Mouse (Mus musculus) left cerebral cortex, postnatal 36 days (tissue): ENCODE measurements around the gene Psen1. TPM values are rescaled to one million over a fixed set of nuclear protein-coding genes. Genes with fewer than 3 reads are reported as not detected.

Source experiments
- DNase-seq, 2 experiments: peaks; one replicate each; pipeline ENCODE4 v3.0.0; 2021 to 2022; ENCODE audit warnings: low spot score in 2 of 2, mixed read lengths in 1 of 2
- intact Hi-C: fragments of 180-260 bp; cut with DNase I; formaldehyde crosslinking; loops from one replicate; pipeline ENCODE4 v1.15.1; 2025
- total RNA-seq, 2 experiments: library from RNA; stranded (reverse); gene quantifications; 2 replicates each; pipeline ENCODE4 v1.2.3; 2021

The Psen1 gene
- total RNA-seq, 2 experiments from 2014 or later = 62.9 to 63.5 TPM

GRCm38 (mm10) chr12:83719431-83719830, 31.5 kb downstream of the Psen1 start:
- intact Hi-C loops = loop anchor here (10.0 kb wide), 1 partner anchor 215 kb away; no protein-coding TSS in a partner anchor
- no peak for DNase-seq

DNA sequence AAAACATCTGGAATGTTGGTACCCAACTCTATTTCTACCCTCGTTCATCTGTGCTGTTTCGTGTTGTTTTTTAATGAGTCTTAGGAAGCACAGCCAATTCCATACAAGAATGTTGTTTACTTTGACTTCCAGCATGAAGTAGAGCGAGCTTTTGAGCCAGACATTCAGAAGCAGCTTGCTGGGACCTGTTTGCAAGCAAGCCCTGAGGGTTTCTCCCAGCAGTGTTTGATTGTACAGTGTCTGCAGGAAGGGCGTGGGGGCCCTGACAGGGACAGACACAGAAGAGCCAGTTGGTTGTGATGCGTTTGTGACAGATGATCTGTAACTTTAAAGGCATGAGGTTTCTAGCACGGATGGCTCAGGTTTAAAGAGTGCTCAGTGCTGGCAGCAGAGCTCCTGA, 33.3 kb downstream of the Psen1 start:
- intact Hi-C loops = no loop called here
- no peak for DNase-seq

GRCm38 (mm10) chr12:83723037-83723436, 35.1 kb downstream of the Psen1 start:
- no peak for DNase-seq
- intact Hi-C loops = no loop called here

GRCm38 (mm10) chr12:83726510-83727308, 38.8 kb downstream of the Psen1 start:
- DNase-seq = no peak
- intact Hi-C loops = no loop called here

DNA sequence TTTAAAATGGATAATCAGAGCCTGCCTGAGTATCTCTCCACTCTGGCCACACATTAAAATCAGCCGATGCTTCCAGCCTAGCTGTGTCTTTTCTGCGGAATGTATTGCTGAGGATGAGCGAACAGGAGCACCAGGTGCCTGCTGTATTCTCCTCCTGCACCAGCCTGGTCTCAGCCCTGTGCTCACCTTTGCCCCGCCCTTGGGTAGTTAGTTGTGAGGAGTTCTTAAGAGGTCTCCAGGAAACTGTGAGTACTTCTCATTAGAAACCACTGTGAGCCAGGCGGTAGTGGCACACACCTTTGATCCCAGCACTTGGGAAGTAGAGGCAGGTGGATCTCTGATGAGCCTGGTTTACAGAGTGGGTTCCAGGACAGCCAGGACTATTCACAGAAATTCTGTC, 44.3 kb downstream of the Psen1 start:
- intact Hi-C loops = no loop called here
- DNase-seq = no peak

- DNase-seq = no peak
- intact Hi-C loops = no loop called here
Observed at GRCm38 (mm10) chr12:83734047-83734446, 46.1 kb downstream of the Psen1 start.

DNA sequence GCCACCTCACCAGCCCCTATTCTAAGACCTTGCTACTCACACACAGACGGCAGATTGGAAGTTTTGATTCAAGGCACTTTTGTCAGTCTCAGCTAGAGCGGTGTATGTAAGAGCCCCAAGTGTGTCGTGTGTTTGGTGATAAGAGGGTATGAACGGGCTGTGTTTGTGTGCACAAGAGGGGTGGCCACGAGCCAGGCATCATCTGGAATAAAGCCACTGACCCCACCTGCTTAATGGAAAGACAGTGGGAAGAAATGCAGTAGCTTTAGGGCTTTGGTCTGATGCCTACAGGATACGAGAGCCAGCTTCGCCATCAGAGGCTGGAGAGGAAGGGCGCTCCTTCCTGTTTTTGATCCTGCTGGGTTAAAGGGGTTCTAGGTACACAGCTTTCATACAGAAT, 48.3 kb downstream of the Psen1 start:
- intact Hi-C loops = no loop called here
- no peak for DNase-seq

- no peak for DNase-seq
- intact Hi-C loops = no loop called here
Observed at GRCm38 (mm10) chr12:83738651-83739050, 50.7 kb downstream of the Psen1 start.

DNA sequence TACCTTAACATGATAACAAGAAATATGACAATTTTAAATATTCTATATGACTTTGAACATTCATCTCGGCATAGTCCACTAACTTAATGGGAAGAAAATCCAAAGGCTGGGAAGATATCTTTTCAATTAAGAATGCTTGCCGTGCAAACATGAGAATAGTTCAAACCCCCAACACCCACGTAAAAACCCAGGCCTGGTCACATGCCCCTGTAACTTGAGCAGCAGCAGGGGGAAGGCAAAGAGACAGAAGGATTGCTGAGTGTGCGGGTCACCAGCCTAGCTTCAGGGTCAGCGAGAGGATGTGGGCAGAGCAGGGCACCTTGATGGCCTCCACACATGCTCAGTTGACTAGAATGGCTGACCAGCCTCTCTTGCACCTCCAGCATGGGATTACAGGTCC, 53.8 kb downstream of the Psen1 start:
- DNase-seq = no peak
- intact Hi-C loops = no loop called here

GRCm38 (mm10) chr12:83742834-83743233, 54.9 kb downstream of the Psen1 start:
- intact Hi-C loops = no loop called here
- DNase-seq = no peak

GRCm38 (mm10) chr12:83743712-83744111, 55.8 kb downstream of the Psen1 start:
- intact Hi-C loops = no loop called here

DNA sequence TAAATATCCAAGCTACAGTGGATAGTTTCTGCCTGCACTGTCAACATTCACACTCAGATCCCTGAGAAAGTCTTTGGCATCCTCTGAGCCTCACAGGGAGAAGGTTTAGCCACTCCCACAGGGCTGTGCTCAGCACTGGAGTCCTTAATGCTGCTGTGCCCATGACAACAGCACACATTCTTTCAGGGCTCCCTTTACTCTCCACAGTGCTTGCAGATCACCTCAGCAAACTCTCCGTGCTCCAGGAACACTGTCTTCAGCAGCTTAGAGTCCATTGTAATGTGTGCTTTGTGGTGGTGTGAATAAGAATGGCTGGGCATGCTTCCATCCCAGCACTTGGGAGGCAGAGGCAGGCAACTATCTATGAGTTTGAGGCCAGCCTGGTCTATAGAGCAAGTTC, 61.2 kb downstream of the Psen1 start:
- intact Hi-C loops = no loop called here
- DNase-seq = no peak

More at GRCm38 (mm10) chr12:83743712-83744111, 55.8 kb downstream of the Psen1 start:
- no peak for DNase-seq

DNA sequence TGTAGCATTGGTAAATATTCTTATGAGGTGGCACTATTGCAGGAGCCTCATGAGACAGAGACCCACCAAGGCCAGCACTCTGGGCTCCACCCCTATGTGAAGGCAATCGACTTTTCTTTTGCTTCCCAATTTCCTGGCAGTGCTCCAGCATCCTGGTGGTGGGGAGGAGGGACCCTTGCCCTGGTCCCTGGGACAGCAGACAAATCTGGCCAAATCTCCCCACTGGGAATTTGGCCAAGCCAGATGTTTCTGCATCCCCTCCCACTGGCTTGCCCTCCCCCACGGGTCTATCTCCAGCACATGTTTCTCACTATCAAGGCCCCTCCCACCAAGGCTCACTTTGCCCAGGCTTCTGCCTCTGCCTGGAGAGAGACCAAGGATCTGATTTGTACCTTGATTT, 64.5 kb downstream of the Psen1 start:
- intact Hi-C loops = no loop called here
- DNase-seq = no peak

DNA sequence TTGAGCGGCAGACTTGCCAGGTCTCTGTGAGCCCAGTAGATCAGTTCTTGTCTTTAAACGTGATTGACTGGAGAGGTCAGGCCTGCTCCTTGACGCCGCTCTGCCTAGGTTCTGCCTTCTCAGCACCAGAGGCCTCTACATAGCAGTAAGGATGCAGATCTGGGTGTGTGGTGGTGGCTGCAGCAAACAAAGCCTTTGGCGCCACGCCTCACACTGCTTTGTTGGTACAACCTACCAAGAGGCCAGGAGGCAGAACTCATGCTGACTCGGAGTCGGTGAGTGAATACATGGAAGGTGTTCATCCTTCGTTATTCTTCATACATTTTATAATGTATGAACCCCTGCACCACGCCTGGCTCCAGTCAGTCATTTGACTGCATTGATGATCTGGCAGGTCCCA, 70.8 kb downstream of the Psen1 start:
- intact Hi-C loops = no loop called here

DNA sequence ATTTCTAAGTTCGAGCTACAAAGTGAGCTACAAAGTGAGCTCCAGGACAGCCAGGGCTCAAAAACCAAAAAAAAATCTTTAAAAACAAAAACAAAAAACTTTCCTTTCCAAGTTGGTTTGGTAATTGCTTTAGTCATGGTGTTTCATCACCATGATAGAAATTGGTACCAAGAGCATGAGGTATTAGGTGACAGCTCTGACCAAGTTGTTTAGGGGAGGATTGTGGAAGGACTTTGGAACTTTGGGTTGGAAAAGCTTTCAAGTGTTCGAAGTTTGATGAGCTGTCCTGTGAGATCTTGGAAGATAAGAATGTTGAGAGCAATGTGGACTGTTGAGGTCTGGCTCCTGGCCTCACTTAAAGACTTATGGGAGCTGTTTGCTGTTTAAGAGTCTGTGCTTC, 72.2 kb downstream of the Psen1 start:
- intact Hi-C loops = no loop called here
- no peak for DNase-seq

More for the DNA sequence above, 70.8 kb downstream of the Psen1 start:
- DNase-seq = no peak

DNA sequence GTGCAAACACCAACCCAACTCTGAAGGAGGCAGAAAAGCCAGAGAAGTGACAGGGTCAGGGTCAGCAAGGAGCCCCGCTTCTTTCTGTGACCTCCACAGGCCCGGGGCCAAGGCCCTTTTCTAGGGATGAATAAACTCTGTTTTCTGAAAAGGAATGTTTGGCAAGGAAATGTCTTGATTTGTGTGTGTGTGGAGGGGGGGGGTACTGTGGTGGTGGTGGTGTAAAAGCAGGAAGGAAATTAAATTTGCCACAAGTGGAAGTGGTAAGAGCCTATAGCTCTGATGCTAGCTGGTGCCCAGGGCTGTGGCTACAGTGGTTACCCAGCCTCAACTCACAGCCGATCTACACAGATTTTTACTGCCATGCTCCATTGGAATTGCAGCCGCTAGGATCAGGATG, 74.8 kb downstream of the Psen1 start:
- intact Hi-C loops = no loop called here
- DNase-seq = no peak

GRCm38 (mm10) chr12:83763311-83764043, 75.5 kb downstream of the Psen1 start, which contains the start of gene Papln:
Papln (plus strand) TSS chr12:83763634.
- intact Hi-C loops = no loop called here
- DNase-seq = no peak

DNA sequence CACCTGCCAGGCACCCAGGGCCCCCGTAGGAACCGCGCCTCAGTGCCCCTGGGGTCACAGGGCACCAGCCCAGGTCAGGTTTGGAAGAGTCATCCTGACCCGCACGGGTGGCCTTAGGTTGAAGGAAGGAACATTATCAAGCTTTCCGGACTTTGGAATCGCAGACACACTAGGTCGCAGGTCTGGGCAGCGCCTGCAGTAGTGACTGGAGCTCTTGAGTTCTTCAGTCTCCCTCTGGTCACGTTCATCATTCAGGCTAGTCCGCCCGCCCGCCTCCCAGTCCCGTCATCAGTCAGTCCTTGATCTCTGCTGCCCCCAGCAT, 76.1 kb downstream of the Psen1 start:
- no peak for DNase-seq
- intact Hi-C loops = no loop called here

DNA sequence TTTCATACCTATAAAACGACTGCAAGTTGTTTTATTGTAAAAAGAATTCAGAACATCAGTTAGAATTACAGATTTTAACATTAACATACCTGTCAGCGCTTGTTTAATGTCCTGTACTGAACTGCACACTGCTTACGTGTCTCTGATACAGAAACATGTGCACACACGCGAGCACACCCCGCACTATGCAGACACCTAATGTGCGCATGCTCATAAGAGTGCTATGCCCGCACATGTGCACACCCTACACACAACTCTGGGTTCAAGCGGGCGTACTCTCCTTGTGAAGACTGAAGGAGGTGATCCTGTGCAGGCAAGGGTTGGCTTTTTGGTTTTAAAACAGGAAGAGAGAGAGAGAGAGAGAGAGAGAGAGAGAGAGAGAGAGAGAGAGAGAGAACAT, 76.6 kb downstream of the Psen1 start:
- DNase-seq = no peak
- intact Hi-C loops = no loop called here

DNA sequence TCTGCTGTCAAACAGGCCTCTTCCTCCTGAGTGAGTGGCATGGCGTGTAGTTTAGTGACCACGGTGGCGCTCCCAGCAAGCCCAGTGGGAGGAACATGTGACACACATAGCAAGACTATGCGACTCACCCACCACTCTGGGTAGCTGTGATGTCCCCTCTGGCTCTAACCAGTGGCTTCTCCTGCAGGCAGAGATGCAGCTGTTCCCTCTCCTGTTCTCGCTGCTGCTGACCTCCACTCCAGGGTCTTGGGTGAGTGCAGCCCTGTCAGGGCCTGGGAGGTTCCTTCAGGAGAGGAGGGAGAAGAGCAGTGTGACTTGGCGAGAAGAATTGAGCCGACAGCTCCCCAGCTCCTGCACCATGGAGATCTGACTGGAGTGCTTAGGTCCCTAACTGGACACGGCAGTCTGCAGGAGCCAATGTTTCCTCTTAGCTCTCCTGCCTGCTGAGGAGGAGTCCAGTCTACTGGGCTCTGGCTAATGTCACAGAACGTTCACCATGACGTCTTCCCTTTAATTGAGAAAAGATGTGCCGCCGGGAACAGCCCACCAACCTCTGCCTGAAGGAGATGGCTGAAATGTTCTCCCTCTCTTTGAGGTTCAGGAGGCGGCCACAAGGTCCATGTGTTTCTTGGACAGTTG, 78.1 kb downstream of the Psen1 start:
- no peak for DNase-seq
- intact Hi-C loops = loop anchor here (5.0 kb wide), 1 partner anchor 54 kb away; no protein-coding TSS in a partner anchor

- intact Hi-C loops = loop anchor here (5.0 kb wide), 1 partner anchor 56 kb away; no protein-coding TSS in a partner anchor
Observed at GRCm38 (mm10) chr12:83767833-83768232, 79.9 kb downstream of the Psen1 start.

More at GRCm38 (mm10) chr12:83767833-83768232, 79.9 kb downstream of the Psen1 start:
- DNase-seq = no peak
